Mouse (Mus musculus) lung, postnatal 25 days (tissue): ENCODE measurements around the gene Hacl1.

Source experiments
- DNase-seq: peaks from one replicate; pipeline ENCODE4 v3.0.0; 2022; ENCODE audit warnings: low spot score

Hacl1 gene

GRCm38 (mm10) chr14:31574903-31575665 is 66.0 kb downstream of the Hacl1 start:
- no peak for DNase-seq

DNA sequence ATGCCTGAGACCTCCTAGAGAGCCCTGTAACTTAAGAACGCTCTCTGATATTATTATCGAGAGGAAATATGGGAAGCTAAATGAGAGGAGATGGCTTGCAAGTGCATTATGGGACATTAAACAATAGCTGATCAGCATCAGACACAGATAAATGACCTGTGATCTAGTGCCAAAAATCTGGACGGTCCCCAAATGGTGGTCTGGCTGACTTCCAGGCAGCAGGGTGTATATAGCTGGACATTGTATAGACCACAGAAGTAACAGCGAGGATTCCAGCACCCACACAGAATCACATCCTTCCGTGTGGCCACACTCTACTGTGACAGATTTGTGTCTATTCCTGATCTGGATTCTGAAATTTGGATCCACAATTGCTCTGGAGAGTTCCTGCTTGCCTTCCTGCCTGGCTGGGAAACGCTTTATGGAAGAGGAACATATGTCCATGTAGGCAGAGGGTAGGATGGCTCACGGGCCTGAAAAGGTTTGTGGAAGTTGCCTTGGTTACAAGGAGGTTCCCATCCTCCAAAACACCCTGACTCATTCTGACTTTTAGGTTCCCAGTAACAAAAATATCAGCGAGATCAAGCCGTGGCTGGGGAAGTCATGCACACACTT is 68.4 kb downstream of the Hacl1 start:
- DNase-seq = no peak

- DNase-seq = no peak
Observed at GRCm38 (mm10) chr14:31571419-31571818, 69.7 kb downstream of the Hacl1 start.

- no peak for DNase-seq
Observed at GRCm38 (mm10) chr14:31570131-31570951, 70.7 kb downstream of the Hacl1 start.

- DNase-seq = peak; percentile 48
Observed at GRCm38 (mm10) chr14:31569151-31569631, 71.9 kb downstream of the Hacl1 start.

DNA sequence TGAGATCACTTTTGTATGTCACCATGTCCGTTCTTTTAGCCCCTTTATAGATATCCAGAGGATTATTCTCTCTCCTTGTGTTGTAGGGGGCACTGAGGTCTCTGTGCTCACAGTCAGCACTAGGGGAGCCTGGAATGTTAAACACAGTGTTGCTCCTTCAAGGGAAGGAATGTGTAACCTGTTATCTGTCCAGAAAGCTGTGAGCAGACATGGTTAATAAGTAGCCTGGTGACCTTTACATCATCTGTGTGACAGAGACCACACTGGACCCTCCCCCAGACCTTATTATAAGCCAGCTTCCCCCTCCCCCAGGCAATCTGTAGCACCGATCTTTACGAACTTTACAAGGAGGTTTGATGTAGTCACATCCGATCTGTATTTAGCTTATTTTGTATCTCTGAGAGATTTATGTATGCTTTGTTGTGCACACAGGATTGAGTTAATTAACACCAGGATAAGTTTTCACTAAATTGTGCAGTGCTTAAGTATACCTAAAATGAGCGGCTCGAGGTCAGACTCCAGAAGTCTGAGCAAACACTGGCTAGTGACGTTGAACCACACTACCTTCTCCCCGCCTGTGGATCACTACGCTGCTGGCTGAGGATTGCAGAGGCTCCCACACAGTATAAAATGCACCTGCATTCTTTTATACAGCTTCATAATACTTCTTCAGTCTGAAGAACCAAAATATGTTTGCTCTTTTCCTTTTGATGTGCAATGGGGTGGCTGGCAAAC is 75.4 kb downstream of the Hacl1 start:
- DNase-seq = no peak

DNA sequence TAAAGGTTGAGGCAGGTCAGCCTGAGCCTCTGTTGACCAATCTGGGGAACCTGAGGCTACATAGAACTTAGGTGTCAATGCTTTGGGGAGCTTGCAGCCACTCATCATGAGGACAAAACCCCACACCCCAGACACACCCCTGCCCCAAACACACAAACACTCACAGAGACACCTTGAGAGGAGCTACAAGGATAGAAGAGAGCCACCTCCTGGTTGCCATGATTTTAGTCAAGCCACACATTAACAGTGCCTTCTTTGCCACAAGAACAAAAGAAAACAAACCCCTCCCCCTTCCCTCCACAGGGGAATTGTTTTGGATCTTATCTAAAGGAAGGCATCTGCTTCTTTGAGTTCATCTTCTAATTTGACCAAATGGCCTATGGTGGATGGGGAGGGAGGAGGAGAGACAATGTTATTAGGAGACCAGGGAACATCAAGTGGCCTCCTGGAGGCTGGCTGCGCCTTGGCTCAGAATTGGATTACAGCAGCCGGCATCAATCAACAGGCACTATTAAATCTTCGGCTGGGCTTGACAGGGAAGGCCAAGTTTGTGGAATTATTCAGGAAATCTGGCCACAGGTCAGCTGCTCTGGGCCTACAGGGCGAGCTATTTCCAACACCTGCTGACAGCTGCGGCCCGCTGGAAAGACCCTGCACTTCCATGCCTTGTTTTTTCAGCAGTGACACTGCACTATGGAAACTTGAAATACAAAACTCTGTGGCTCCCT is 76.5 kb downstream of the Hacl1 start:
- DNase-seq = peak; percentile 72

DNA sequence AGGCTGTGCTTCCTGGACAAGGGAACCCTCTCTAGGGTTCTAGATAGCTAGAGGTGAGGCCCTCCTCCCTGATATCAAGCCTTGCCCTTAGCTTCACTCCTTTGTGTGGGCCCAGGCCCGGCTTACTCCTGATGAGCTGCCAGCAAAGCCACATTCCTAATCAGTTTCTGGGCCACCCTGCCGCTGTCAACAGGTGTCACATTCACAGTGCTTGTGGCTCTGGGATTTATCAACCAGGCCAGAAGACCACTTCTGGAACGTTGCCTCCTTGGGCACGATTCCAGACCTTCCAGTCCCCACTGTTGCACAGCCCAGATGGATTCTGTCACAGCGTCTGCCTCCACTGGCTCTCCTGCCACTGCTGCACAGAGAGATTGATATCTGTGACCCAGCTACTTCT is 80.2 kb downstream of the Hacl1 start:
- DNase-seq = peak; percentile 34

GRCm38 (mm10) chr14:31559216-31559615 is 81.9 kb downstream of the Hacl1 start:
- peak; percentile 38 for DNase-seq

DNA sequence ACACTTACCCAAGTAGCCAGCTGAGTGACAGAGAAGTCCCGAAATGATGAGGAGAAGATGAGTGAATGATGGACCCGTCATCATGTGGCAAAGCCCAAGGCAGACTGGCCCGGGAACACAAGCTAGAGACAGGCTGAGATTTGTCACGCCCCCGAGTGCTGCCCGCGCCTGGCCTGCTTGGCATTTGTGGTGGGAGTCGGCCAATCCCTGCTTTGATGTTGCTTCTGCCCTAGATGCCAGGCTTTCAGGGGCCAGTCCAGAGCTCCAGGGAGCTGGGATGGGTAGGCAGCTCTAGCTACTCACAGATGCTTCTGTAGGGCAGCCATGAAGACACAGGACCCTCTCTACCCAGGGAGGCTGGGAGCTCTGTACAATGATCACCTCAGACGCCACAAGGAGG is 83.3 kb downstream of the Hacl1 start:
- no peak for DNase-seq

DNA sequence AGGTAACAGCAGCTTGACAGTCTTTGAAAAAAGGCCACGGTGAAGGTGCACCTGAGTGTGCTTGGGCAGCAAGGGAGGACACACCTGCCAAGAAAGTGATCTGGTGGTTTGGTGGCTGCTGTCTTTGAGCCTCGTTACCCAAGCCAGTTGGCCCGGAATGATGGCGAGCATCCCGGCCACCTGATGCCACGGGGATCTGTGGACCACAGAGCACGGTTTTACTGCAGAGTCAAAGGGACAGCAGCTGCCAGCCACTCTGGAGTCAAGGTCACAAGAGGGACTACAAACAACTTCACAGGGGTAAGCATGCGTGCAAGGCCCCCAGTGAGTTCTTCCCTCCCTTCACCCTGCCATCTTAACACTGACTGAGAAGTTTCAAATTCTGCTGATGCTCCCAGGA is 83.8 kb downstream of the Hacl1 start:
- DNase-seq = no peak

- DNase-seq = no peak
Observed at GRCm38 (mm10) chr14:31556526-31557260, 84.4 kb downstream of the Hacl1 start.

GRCm38 (mm10) chr14:31555963-31556434 is 85.1 kb downstream of the Hacl1 start:
- DNase-seq = no peak

DNA sequence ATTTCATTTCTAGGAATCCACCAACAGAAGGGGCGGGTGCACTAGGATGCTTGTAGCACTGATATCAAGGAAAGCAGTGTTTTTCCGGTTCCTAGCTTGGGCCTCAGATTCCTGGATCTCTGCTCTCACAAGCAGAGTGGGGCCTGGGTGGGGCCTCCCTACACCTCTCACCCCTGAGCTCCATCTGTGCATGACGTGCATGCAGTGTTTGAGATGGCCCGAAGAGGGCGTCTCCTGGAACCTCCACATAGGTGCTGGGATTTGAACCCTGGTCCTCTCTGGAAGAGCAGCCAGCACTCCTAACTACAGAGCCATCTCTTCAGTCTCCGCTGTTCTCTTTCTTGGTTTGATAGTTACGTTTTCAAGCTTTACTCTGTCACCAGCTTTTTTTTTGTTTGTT is 86.1 kb downstream of the Hacl1 start:
- DNase-seq = no peak
